In genomic region chr2:33216645-33217424, GRCm38 (mm10) we compare ENCODE assay signal across 8 mouse cellular contexts. TPM values are rescaled to one million over a fixed set of nuclear protein-coding genes. Genes with fewer than 3 reads are reported as not detected.
A peak's percentile ranks its signal among the peaks of the same experiment; 100 is the strongest.
DNase-seq lines count a peak whose midpoint lies in the region; ATAC-seq and TF ChIP-seq lines count a peak whose summit lies in the region.

No protein-coding gene starts in this region.

- ATAC-seq in lung, embryonic 14.5 days (ENCODE audit: insufficient read depth): peak; percentile 3; the same call in 1 of the 2 replicates
- no peak for ATAC-seq in forebrain, postnatal 0 days
- ATAC-seq in kidney, embryonic 16.5 days (ENCODE audit: low FRiP score, low TSS enrichment): no peak

- peak overlapping the region; percentile 29 for H3ac ChIP-seq in myocyte (ENCODE audit: control insufficient read depth, insufficient read length)

- DNase-seq in lung, embryonic 14.5 days: peak; percentile 52
- DNase-seq in lung, postnatal 10 days: no peak
- DNase-seq in forebrain, postnatal 0 days: no peak
- no peak for DNase-seq in left cerebral cortex, postnatal 4 days
- DNase-seq in right cerebral cortex, adult 18-20 months: no peak
- DNase-seq in left cerebral cortex, adult 9 months (ENCODE audit: low spot score in 2 of 2): no peak

- peak; percentile 31; the same call in 1 of the 2 replicates for TF ChIP-seq CTCF in lung, embryonic 14.5 days (IDR thresholded peaks at IDR 0.05; ENCODE audit: low read depth)
- no peak for TF ChIP-seq CTCF in forebrain, postnatal 0 days (IDR thresholded peaks at IDR 0.05; ENCODE audit: low read depth)

- H3K4me2 ChIP-seq in lung, embryonic 14.5 days: peak overlapping the region; percentile 93
- peak overlapping the region; percentile 40 for H3K4me2 ChIP-seq in forebrain, postnatal 0 days (ENCODE audit: low read depth)
- H3K4me2 ChIP-seq in kidney, embryonic 16.5 days (replicated peaks; ENCODE audit: low read depth, low read length): peak overlapping the region; percentile 86
- peak overlapping the region; percentile 91 for H3K4me2 ChIP-seq in myocyte (ENCODE audit: low read depth)

- peak; percentile 50 for TF ChIP-seq POLR2A in myocyte (IDR thresholded peaks at IDR 0.05; ENCODE audit: insufficient read length, low read depth)

- peaks cover 6% of the 10 kb centered on the region; the same call in 1 of the 2 replicates for H3K36me3 ChIP-seq in lung, embryonic 14.5 days (ENCODE audit: insufficient read depth)
- H3K36me3 ChIP-seq in forebrain, postnatal 0 days (ENCODE audit: insufficient read depth): no peaks in the 10 kb centered on the region
- H3K36me3 ChIP-seq in kidney, embryonic 16.5 days (ENCODE audit: insufficient read depth, low read length): no peaks in the 10 kb centered on the region
- H3K36me3 ChIP-seq in myocyte (ENCODE audit: control insufficient read depth, insufficient read depth): peaks cover 6% of the 10 kb centered on the region

- intact Hi-C loops in left cerebral cortex, postnatal 4 days (cut with DNase I): no loop called here

- no peaks in the 10 kb centered on the region for H3K9me3 ChIP-seq in lung, embryonic 14.5 days (ENCODE audit: low read depth, low read length)
- no peaks in the 10 kb centered on the region for H3K9me3 ChIP-seq in forebrain, postnatal 0 days (ENCODE audit: low read length)
- H3K9me3 ChIP-seq in kidney, embryonic 16.5 days (ENCODE audit: low read length): no peaks in the 10 kb centered on the region

- H3K9ac ChIP-seq in lung, embryonic 14.5 days: peak overlapping the region; percentile 73
- peak overlapping the region; percentile 35 for H3K9ac ChIP-seq in forebrain, postnatal 0 days
- H3K9ac ChIP-seq in kidney, embryonic 16.5 days (replicated peaks; ENCODE audit: low read length): peak overlapping the region; percentile 66

- peak overlapping the region; percentile 83 for H3K27ac ChIP-seq in lung, embryonic 14.5 days (ENCODE audit: low read depth)
- 0 out of 2 replicates have a peak overlapping the region, but pooled peaks have one; percentile 24 for H3K27ac ChIP-seq in forebrain, postnatal 0 days (ENCODE audit: low read depth, low read length)
- H3K27ac ChIP-seq in kidney, embryonic 16.5 days (ENCODE audit: low read length): peak overlapping the region; percentile 93

- no peaks in the 10 kb centered on the region for H3K27me3 ChIP-seq in lung, embryonic 14.5 days (ENCODE audit: insufficient read depth, low read length)
- no peaks in the 10 kb centered on the region for H3K27me3 ChIP-seq in forebrain, postnatal 0 days (ENCODE audit: insufficient read depth, low read length)
- H3K27me3 ChIP-seq in kidney, embryonic 16.5 days (ENCODE audit: insufficient read depth, low read length): no peaks in the 10 kb centered on the region
- no peaks in the 10 kb centered on the region for H3K27me3 ChIP-seq in myocyte (ENCODE audit: control insufficient read depth, insufficient read depth, insufficient read length)

- peaks cover 23% of the 10 kb centered on the region; the same call in 1 of the 2 replicates for H3K4me1 ChIP-seq in lung, embryonic 14.5 days (ENCODE audit: insufficient read depth)
- peaks cover 4% of the 10 kb centered on the region for H3K4me1 ChIP-seq in forebrain, postnatal 0 days (ENCODE audit: insufficient read depth)
- H3K4me1 ChIP-seq in kidney, embryonic 16.5 days (ENCODE audit: insufficient read depth, low read length): peaks cover 64% of the 10 kb centered on the region

- 6% methylated on average over 18 of the region's 18 CpGs for WGBS in lung, embryonic 14.5 days
- WGBS in forebrain, postnatal 0 days: 11% methylated on average over 18 of the region's 18 CpGs
- 8% methylated on average over 18 of the region's 18 CpGs for WGBS in kidney, embryonic 16.5 days

- H3K79me2 ChIP-seq in myocyte (ENCODE audit: control insufficient read depth, insufficient read depth): peaks cover 46% of the 10 kb centered on the region

- H3K4me3 ChIP-seq in lung, embryonic 14.5 days (ENCODE audit: low read depth, low read length): peak overlapping the region; percentile 60
- H3K4me3 ChIP-seq in forebrain, postnatal 0 days (ENCODE audit: low read depth, low read length): peak overlapping the region; percentile 18
- peak overlapping the region; percentile 60 for H3K4me3 ChIP-seq in kidney, embryonic 16.5 days (ENCODE audit: low read length)
- H3K4me3 ChIP-seq in myocyte: peak overlapping the region; percentile 89

TF ChIP-seq in myocyte, 11 proteins besides CTCF, POLR2A, EP300 and RAD21:
- no peak for TF ChIP-seq MYOD1 (IDR thresholded peaks at IDR 0.05; ENCODE audit: control insufficient read depth in 1 of 3, insufficient read length in 2 of 3, low read depth in 2 of 3)
- TF ChIP-seq POLR2AphosphoS2 (IDR thresholded peaks at IDR 0.05; ENCODE audit: insufficient read length, low read depth): peak; percentile 40

RNA-seq across cellular contexts. Expression of gene Angptl2, which starts 1.0 kb away (rescaled TPM):
- 30.1 and 30.3 TPM in 2 replicates for polyA plus RNA-seq in lung, embryonic 14.5 days (2014; fragmentation: Nextera tagmentation; extraction: Ambion mirVana)
- 7.9 and 17.5 TPM in 2 replicates for total RNA-seq in forebrain, postnatal 0 days (2014; rRNA removed)
- polyA plus RNA-seq in forebrain, postnatal 0 days (2015; fragmentation: Nextera tagmentation; extraction: Ambion mirVana): 7.1 and 7.7 TPM in 2 replicates
- polyA plus RNA-seq in kidney, embryonic 16.5 days (2015; fragmentation: Nextera tagmentation; extraction: Ambion mirVana): 46.2 and 46.5 TPM in 2 replicates
- 130 TPM for polyA plus RNA-seq in myocyte (2012; fragmentation: generic; extraction: Trizol)
- 1 to 10 TPM; 4.7 to 7.2 TPM for total RNA-seq in left cerebral cortex, postnatal 4 days (2021)

Comparison
In these comparisons a context has a peak if more than half of its experiments do, and no peak if none do; other contexts are left out.
1. H3K27ac ChIP-seq: peak in every context shown above with its lines; median percentile 93 in kidney, embryonic 16.5 days; 83 in lung, embryonic 14.5 days; 24 in forebrain, postnatal 0 days.
2. H3K4me2 ChIP-seq: peak in every context shown above with its lines; median percentile 93 in lung, embryonic 14.5 days; 91 in myocyte; 86 in kidney, embryonic 16.5 days; 40 in forebrain, postnatal 0 days.
3. H3K4me3 ChIP-seq: peak in every context shown above with its lines; median percentile 89 in myocyte; 60 in lung, embryonic 14.5 days; 60 in kidney, embryonic 16.5 days; 18 in forebrain, postnatal 0 days.